ENCODE assay signal across 22 mouse cellular contexts in genomic region chr7:138005806-138006205, GRCm38 (mm10).
"Had no signal": no experiment of that assay in that cellular context is flagged by ENCODE, and none has a peak within 500 bp of the region (broad histone marks: within the 10 kb centered on the region; RNA-seq: fewer than 3 reads in every experiment).

No protein-coding gene starts in this region.

- H3K36me3 ChIP-seq: kidney, embryonic 15.5 days; limb, embryonic 12.5 days; limb, embryonic 15.5 days; midbrain, embryonic 12.5 days; neural tube, embryonic 12.5 days had no signal

- H3K27me3 ChIP-seq: kidney, embryonic 15.5 days; limb, embryonic 12.5 days; limb, embryonic 15.5 days; megakaryocyte, embryonic 14.5 days; midbrain, embryonic 12.5 days; neural tube, embryonic 12.5 days had no signal

- H3K4me3 ChIP-seq: kidney, embryonic 15.5 days; limb, embryonic 12.5 days; limb, embryonic 15.5 days; midbrain, embryonic 12.5 days; myocyte; neural tube, embryonic 12.5 days had no signal

- DNase-seq: kidney, adult 2 months; kidney, postnatal 14 days; kidney, postnatal 4 days; left cerebral cortex, postnatal 4 days; liver, postnatal 0 days; lung, embryonic 14.5 days; retina, postnatal 1 day; right cerebral cortex, postnatal 25 days; thymus, adult 18-20 months; thymus, postnatal 36 days had no signal

- H3K4me2 ChIP-seq: kidney, embryonic 15.5 days; limb, embryonic 12.5 days; limb, embryonic 15.5 days; liver, embryonic 11.5 days; lung, embryonic 14.5 days; midbrain, embryonic 12.5 days; neural tube, embryonic 12.5 days had no signal

- H3K9ac ChIP-seq: kidney, embryonic 15.5 days; limb, embryonic 12.5 days; limb, embryonic 15.5 days; liver, embryonic 14.5 days; liver, postnatal 0 days; lung, embryonic 14.5 days; midbrain, embryonic 12.5 days; neural tube, embryonic 12.5 days had no signal

- ATAC-seq: liver, postnatal 0 days; lung, postnatal 0 days; midbrain, embryonic 16.5 days had no signal

- H3K9me3 ChIP-seq: kidney, embryonic 15.5 days; limb, embryonic 12.5 days; limb, embryonic 15.5 days; midbrain, embryonic 12.5 days; neural tube, embryonic 12.5 days had no signal

- H3K27ac ChIP-seq: kidney, embryonic 15.5 days; limb, embryonic 12.5 days; limb, embryonic 15.5 days; liver, embryonic 14.5 days; macrophage; midbrain, embryonic 12.5 days; neural tube, embryonic 12.5 days had no signal

- H3K4me1 ChIP-seq: kidney, embryonic 15.5 days; limb, embryonic 12.5 days; megakaryocyte, embryonic 14.5 days; neural tube, embryonic 12.5 days had no signal
